Mouse (Mus musculus) bone marrow, adult 2 months (tissue): ENCODE measurements around the gene Tead1.

Experiments used
- CTCF ChIP-seq: fragments of 200-500 bp; IDR thresholded peaks from 2 replicates; pipeline ENCODE4 v1.5.1; 2011; ENCODE audit warnings: low read length, control low read depth; ENCODE audit not compliant: control insufficient read depth, insufficient read depth
- POLR2A ChIP-seq: fragments of 200-500 bp; IDR thresholded peaks from 2 replicates; pipeline ENCODE4 v1.6.1; 2011; ENCODE audit warnings: low read depth, mild to moderate bottlenecking, control low read depth, low read length, borderline replicate concordance; ENCODE audit not compliant: control insufficient read depth

GRCm38 (mm10) chr7:112658939-112659338, 20.2 kb upstream of the Tead1 start:
- TF ChIP-seq CTCF (no peak), POLR2A (no peak)
